Mouse (Mus musculus) heart, embryonic 11.5 days (tissue): ENCODE data around the gene Hdac1. TPM values are rescaled to one million over a fixed set of nuclear protein-coding genes. Genes with fewer than 3 reads are reported as not detected.
A peak's percentile ranks its signal among the peaks of the same experiment; 100 is the strongest.

Experiments
- ATAC-seq: fragments of 200-750 bp; cut with Nextera tagmentation; replicated peaks from 2 replicates; pipeline ENCODE4 v1.8.0; 2017; ENCODE audit warnings: moderate library complexity; ENCODE audit not compliant: insufficient number of reproducible peaks, low FRiP score, low TSS enrichment
- H3K27ac ChIP-seq: fragments of 300-500 bp; sonication (generic); 2 replicates; pipeline ENCODE4 v1.5.1; 2014; ENCODE audit warnings: mild to moderate bottlenecking, low read depth, low read length
- H3K27me3 ChIP-seq: fragments of 300-500 bp; sonication (generic); 2 replicates; pipeline ENCODE4 v1.6.1; 2014; ENCODE audit warnings: mild to moderate bottlenecking, low read length, mixed read lengths; ENCODE audit not compliant: control insufficient read depth, insufficient read depth
- H3K36me3 ChIP-seq: fragments of 300-500 bp; sonication (generic); 2 replicates; pipeline ENCODE4 v1.6.1; 2014; ENCODE audit warnings: mild to moderate bottlenecking, low read length, moderate library complexity, mixed read lengths; ENCODE audit not compliant: control insufficient read depth, insufficient read depth
- H3K4me1 ChIP-seq: fragments of 300-500 bp; sonication (generic); 2 replicates; pipeline ENCODE4 v1.6.1; 2014; ENCODE audit warnings: low read length; ENCODE audit not compliant: control insufficient read depth, insufficient read depth
- H3K4me2 ChIP-seq: fragments of 300-500 bp; sonication (generic); 2 replicates; pipeline ENCODE4 v1.6.1; 2014; ENCODE audit warnings: mild to moderate bottlenecking, moderate library complexity
- H3K4me3 ChIP-seq: fragments of 300-500 bp; sonication (generic); 2 replicates; pipeline ENCODE4 v1.5.1; 2014; ENCODE audit warnings: low read depth, low read length
- H3K9ac ChIP-seq: fragments of 300-500 bp; sonication (generic); 2 replicates; pipeline ENCODE4 v1.6.1; 2014; ENCODE audit warnings: mild to moderate bottlenecking, low read depth, low read length, moderate library complexity
- H3K9me3 ChIP-seq: fragments of 300-500 bp; sonication (generic); replicated peaks from 2 replicates; pipeline ENCODE4 v1.6.1; 2016; ENCODE audit warnings: low read length; ENCODE audit not compliant: control insufficient read depth
- WGBS: fragments of 180-500 bp; shearing (Covaris S2); extraction: QIAGEN DNeasy Blood & Tissue Kit; methylation state at CpG from one replicate; pipeline ENCODE4 v1.1.7; 2014; ENCODE audit not compliant: insufficient replicate concordance; 5-methylcytosine and 5-hydroxymethylcytosine counted together
- polyA plus RNA-seq: library from polyadenylated mRNA; unstranded; fragments of >200 nt; fragmentation: Nextera tagmentation; extraction: Ambion mirVana; gene quantifications from 2 replicates; pipeline ENCODE4 v1.2.1, GENCODE M21; 2014

Gene Hdac1
- polyA plus RNA-seq, 1 experiment from 2014 or later, result 154 TPM

DNA sequence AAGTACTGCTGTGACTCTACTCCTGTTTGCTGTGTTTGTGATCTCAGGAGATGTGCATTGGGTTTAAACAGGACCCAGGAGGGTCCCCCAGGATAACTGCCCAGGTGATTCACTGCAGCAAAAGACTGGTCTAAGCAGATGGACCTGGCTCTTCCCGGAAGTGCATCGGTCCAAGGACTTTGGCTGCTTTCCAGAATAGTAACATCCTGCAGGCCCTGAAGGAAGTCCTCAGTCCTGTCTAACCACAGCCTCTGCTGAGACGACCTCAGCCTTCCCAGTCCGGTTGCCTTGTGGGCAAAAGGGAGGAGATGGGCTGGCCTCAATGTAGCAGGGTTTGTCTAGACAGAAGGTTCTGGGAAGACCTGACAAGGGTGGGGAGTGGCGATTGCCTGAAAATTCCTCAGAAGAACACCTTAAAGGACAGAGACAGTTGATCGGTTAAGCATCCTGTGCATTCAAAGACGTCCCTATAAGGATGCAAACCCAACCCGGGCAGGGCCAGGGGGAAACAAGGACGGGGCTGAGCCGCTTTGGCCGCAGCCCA is 39.5 kb downstream of the Hdac1 start:
- no peaks in the 10 kb centered on the region for H3K27me3 ChIP-seq
- no peaks in the 10 kb centered on the region for H3K9me3 ChIP-seq
- no peak overlapping the region for H3K4me3 ChIP-seq
- no peak for ATAC-seq
- H3K4me1 ChIP-seq, result peaks cover 36% of the 10 kb centered on the region
- no peaks in the 10 kb centered on the region for H3K36me3 ChIP-seq
- H3K9ac ChIP-seq, result 0 out of 2 replicates have a peak overlapping the region, but pooled peaks have one; percentile 22
- peak overlapping the region; percentile 10; the same call in 1 of the 2 replicates for H3K27ac ChIP-seq
- 66% methylated on average over 11 of the region's 11 CpGs for WGBS
- H3K4me2 ChIP-seq, result no peak overlapping the region

DNA sequence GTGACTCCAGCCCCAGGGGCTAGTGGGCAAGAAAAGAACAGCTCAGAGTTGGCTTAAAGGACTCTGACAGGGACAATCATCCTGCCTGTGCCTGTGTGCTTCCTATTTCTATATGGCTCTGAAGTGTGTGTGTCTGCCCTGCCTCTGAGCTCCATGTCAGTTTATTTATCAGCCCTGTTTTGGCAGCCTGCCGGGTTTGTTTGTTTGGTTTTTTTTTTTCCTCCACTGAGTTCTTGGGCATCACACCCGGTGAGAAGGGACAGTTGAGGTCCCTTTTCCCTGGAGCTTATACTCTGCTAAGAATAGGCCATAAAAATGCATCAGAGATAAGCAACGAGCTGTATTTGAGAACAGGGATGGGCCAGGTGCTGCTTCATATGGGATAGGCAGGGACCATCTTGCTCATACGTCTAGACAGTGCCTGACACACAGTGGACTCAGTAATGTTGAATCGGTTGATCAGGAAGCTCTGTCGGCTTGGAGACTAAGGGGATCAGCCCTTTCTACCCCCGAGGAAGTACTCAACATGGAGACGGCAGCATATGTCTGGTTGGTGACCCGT is 40.1 kb downstream of the Hdac1 start:
- no peaks in the 10 kb centered on the region for H3K9me3 ChIP-seq
- WGBS, result 54% methylated on average over 9 of the region's 9 CpGs
- no peak overlapping the region for H3K4me2 ChIP-seq
- peaks cover 32% of the 10 kb centered on the region for H3K4me1 ChIP-seq
- no peaks in the 10 kb centered on the region for H3K27me3 ChIP-seq
- H3K4me3 ChIP-seq, result no peak overlapping the region
- H3K36me3 ChIP-seq, result no peaks in the 10 kb centered on the region
- H3K9ac ChIP-seq, result no peak overlapping the region
- no peak for ATAC-seq
- peak overlapping the region; percentile 10; the same call in 1 of the 2 replicates for H3K27ac ChIP-seq

DNA sequence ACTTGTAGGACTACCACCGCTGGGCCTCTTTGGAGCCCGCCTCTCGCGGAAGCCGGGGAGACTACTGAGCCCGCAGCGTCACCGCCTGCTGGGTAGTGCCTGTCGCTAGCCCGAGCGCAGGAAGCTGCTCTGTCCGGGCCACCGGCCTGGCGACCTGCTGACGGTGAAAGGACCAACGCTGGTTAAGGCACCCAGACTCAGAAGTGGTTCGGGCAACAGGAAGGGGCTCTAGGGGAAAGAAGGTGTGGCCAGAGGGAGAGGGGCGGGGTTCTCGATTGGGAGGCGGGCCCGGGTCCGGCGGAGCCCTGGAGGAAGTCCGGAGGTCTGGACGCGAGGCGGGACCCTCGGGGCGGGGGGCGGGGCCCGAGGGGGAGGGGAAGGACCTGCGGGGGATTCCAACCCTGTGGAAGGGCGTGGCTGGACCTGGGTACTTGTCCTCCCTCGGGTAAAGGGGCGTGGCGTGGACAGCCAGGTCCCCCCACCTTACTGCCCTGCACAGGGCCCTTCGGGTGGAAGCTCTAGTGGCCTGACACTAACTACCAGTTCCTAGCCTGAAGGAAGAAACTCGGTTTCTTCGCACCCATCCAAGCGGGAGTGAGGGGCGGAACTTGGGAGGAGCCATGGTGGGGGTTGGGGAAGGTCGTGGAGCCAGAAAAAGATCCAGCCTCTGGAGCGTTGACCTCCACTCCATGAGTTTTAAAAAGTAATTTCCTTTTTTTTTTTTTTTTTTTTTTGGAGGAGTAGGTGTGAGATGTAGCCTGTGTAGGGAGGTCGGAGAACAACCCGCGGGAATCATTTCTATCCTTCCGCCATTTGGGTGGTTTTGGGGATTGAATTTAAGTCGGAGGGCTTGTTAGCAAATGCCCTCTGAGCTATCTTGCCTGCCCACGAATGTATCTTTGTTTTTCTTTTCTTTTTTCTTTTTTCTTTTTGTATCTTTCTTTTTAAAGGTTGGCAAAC is 41.6 kb downstream of the Hdac1 start:
- H3K4me1 ChIP-seq, result peaks cover 40% of the 10 kb centered on the region
- peak overlapping the region; percentile 57 for H3K4me3 ChIP-seq
- H3K9ac ChIP-seq, result peak overlapping the region; percentile 73
- H3K9me3 ChIP-seq, result no peaks in the 10 kb centered on the region
- H3K27me3 ChIP-seq, result no peaks in the 10 kb centered on the region
- ATAC-seq, result peak; percentile 84
- H3K36me3 ChIP-seq, result no peaks in the 10 kb centered on the region
- peak overlapping the region; percentile 86 for H3K27ac ChIP-seq
- peak overlapping the region; percentile 70 for H3K4me2 ChIP-seq
- 3% methylated on average over 49 of the region's 49 CpGs for WGBS

DNA sequence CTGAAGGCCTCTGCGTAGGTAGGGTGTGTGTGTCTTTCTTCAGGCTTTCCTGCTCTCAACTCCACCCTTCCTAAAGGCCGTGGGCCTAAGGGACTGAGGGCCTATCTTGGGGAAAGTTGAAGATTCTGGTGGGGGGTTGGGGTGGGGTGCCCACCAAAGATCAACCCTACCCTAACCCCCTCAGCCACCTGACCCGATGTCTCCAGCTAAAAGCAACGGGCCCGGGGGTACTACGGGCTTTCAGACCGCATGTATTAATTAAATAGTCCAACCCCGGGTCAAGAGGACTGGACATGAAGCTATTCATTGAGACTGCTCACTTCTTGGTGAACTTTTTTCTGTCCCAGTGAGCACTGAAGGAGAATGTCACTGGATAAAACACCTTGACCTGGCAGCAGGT is 42.5 kb downstream of the Hdac1 start:
- H3K27ac ChIP-seq, result peak overlapping the region; percentile 86
- 73% methylated on average over 8 of the region's 8 CpGs for WGBS

DNA sequence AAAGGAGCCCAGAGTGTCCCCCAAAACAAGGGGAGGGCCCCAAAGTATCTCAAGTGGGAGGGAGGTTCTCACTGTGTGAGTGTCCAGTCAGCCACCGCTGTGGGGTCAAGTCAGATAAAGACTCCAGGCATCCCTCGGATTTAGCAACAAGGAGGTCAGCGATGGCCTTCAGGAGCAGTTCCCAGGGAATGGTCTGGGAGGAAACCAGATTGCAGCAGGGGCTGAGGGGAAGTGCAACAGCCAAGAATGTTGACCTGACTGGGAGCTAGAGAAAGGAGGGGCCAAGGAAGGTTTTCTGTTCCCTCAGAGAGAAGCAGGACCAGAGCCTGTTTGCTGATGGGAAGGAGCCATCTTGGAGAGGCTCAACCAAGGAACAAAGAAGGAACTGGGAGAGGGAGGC is 43.6 kb downstream of the Hdac1 start:
- Histone ChIP-seq H3K36me3 (no peaks in the 10 kb centered on the region), H3K4me3 (no peak overlapping the region), H3K27me3 (no peaks in the 10 kb centered on the region), H3K4me1 (peaks cover 40% of the 10 kb centered on the region), H3K4me2 (peak overlapping the region; percentile 14; the same call in 1 of the 2 replicates), H3K9ac (no peak overlapping the region), H3K27ac (peak overlapping the region; percentile 86), H3K9me3 (no peaks in the 10 kb centered on the region)
- no peak for ATAC-seq
- 24% methylated on average over 3 of the region's 3 CpGs for WGBS

More for the DNA sequence above, 42.5 kb downstream of the Hdac1 start:
- Histone ChIP-seq H3K9ac (peak overlapping the region; percentile 73), H3K4me2 (peak overlapping the region; percentile 70), H3K9me3 (no peaks in the 10 kb centered on the region), H3K27me3 (no peaks in the 10 kb centered on the region), H3K4me3 (peak overlapping the region; percentile 57), H3K36me3 (no peaks in the 10 kb centered on the region), H3K4me1 (peaks cover 40% of the 10 kb centered on the region)
- no peak for ATAC-seq

DNA sequence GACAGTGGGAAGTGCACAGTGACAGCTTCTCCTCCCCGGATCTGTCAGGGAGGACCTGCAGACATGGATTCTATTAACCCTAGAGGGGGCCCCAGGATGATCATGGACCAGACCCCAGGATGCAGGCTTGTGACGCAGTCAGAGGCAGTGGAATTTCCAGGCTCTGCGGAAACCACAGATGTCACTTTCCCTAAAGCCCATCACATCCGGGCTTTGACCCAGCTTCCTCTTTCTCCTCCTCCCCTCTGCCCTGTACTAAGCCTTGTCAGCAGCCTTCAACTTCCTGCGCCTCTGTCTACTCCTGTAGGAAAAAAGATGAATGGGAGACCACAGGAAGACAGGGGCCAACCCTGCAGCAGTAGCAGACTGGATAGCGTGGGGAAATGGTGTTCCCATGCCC is 45.9 kb downstream of the Hdac1 start:
- H3K36me3 ChIP-seq, result no peaks in the 10 kb centered on the region
- H3K27me3 ChIP-seq, result peaks cover 4% of the 10 kb centered on the region
- no peaks in the 10 kb centered on the region for H3K9me3 ChIP-seq
- H3K4me2 ChIP-seq, result peak overlapping the region; percentile 11; the same call in 1 of the 2 replicates
- WGBS, result 29% methylated on average over 6 of the region's 6 CpGs
- no peak overlapping the region for H3K4me3 ChIP-seq
- H3K9ac ChIP-seq, result no peak overlapping the region
- peak overlapping the region; percentile 76 for H3K27ac ChIP-seq
- H3K4me1 ChIP-seq, result peaks cover 23% of the 10 kb centered on the region
- no peak; the same call in 1 of the 2 replicates for ATAC-seq

DNA sequence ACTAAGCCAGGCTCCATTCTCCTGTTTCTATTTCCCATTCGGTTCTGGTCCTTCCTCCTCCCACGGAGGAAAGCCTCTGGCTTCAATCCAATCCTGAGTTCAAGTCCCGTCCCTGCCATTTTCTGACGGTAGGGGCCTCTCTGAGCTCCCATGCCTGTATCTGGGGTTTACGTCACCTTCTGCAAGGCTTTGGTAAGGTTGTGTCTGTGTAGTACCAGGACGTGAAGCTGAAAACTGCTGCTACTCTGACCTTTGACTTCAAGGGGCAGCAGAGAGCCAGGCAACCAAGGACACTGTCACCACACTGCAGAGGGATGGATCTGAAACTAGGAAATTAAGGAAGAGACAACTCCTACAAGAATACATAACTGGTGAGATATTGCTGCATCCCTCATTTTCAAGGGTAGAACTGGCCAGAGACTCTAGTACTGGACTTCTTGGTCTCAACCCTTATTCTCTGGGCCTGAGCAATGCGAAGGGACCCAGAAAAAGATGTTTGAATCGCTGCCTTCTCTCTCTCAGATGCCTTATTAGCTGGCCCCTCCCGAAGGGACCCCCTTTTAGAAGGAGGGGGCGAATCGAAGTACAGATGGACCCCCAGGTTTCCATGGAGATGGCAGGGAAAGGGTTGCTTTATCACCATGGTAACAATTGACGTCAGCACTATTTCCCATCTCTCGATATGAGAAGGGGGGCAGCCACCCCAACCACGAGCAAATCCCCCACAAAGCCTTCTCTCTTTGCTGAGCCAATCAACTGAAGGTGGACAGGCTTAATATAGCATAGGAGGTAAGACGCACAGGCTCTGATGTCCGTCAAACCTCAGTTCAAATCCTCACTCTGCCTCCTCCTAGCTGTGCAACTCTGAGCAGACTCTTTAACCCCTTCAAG is 46.6 kb downstream of the Hdac1 start:
- H3K27me3 ChIP-seq, result peaks cover 11% of the 10 kb centered on the region
- peak overlapping the region; percentile 76 for H3K27ac ChIP-seq
- H3K36me3 ChIP-seq, result no peaks in the 10 kb centered on the region
- peaks cover 28% of the 10 kb centered on the region for H3K4me1 ChIP-seq
- 30% methylated on average over 16 of the region's 16 CpGs for WGBS
- peak overlapping the region; percentile 11; the same call in 1 of the 2 replicates for H3K4me2 ChIP-seq
- no peaks in the 10 kb centered on the region for H3K9me3 ChIP-seq
- ATAC-seq, result no peak
- H3K4me3 ChIP-seq, result no peak overlapping the region
- no peak overlapping the region for H3K9ac ChIP-seq

DNA sequence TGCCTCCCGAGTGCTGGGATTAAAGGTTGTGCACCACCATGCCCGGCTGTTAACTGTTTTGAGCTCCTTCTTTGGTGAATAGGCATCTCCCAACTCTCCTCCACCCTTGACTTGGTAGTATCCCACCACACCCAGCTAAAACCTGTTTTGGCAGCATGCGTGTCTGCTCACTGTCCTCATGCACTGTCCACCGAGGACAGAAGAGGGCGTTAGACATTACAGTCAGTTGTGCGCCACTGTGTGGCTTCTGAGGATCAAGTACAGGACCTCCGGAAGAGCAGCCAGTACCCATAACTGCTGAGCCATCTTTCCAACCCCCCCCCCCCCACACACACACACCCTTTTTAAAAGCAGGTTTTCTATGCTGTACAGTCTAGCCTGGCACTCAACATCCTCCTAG is 47.8 kb downstream of the Hdac1 start:
- no peak overlapping the region for H3K4me2 ChIP-seq
- H3K27me3 ChIP-seq, result peaks cover 20% of the 10 kb centered on the region
- no peaks in the 10 kb centered on the region for H3K9me3 ChIP-seq
- no peak overlapping the region for H3K27ac ChIP-seq
- 64% methylated on average over 7 of the region's 7 CpGs for WGBS
- H3K4me3 ChIP-seq, result no peak overlapping the region
- no peak overlapping the region for H3K9ac ChIP-seq
- peaks cover 23% of the 10 kb centered on the region for H3K4me1 ChIP-seq
- no peaks in the 10 kb centered on the region for H3K36me3 ChIP-seq
- ATAC-seq, result no peak
